Comparison of ENCODE assay signal across 31 mouse cellular contexts in the genomic region with DNA sequence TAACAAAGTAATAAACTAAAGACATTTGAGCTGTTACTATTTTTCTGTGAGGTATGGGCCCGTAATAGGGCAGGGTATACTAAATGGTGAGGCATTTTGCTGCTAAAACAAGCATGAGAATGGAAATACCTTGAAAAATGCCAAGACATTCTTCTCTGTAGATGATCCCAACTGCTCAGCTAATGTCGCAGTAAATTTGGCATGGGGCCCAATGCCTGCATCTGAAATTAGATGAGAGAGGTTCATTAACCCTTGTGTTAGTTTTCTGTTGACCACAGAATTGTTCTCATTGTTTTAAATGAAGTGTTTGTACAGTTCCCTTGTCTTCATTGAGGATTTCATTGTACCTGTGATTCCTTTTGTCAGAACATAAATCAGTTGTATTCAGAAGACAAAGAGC.
DNase-seq lines count a peak whose midpoint lies in the region; ATAC-seq and TF ChIP-seq lines count a peak whose summit lies in the region.
"Had no signal": no experiment of that assay in that cellular context is flagged by ENCODE, and none has a peak within 500 bp of the region (broad histone marks: within the 10 kb centered on the region; RNA-seq: fewer than 3 reads in every experiment).

No protein-coding gene starts in this region.

- H3K9ac ChIP-seq in forebrain, embryonic 14.5 days (ENCODE audit: low read length): no peak overlapping the region
- no peak overlapping the region for H3K9ac ChIP-seq in forebrain, embryonic 15.5 days (replicated peaks)
- H3K9ac ChIP-seq in midbrain, postnatal 0 days (replicated peaks; ENCODE audit: low read length, poor library complexity, severe bottlenecking): no peak overlapping the region
- H3K9ac ChIP-seq in midbrain, embryonic 11.5 days (ENCODE audit: low read length): no peak overlapping the region
- H3K9ac ChIP-seq: forebrain, embryonic 13.5 days; heart, embryonic 15.5 days; hindbrain, embryonic 13.5 days; limb, embryonic 15.5 days; liver, embryonic 14.5 days; midbrain, embryonic 15.5 days; neural tube, embryonic 13.5 days; stomach, embryonic 15.5 days had no signal

- no peaks in the 10 kb centered on the region for H3K4me1 ChIP-seq in forebrain, embryonic 14.5 days (ENCODE audit: control insufficient read depth, insufficient read depth, low read length)
- H3K4me1 ChIP-seq in forebrain, embryonic 15.5 days: no peaks in the 10 kb centered on the region
- no peaks in the 10 kb centered on the region for H3K4me1 ChIP-seq in midbrain, postnatal 0 days (ENCODE audit: insufficient read depth, low read length)
- no peaks in the 10 kb centered on the region for H3K4me1 ChIP-seq in midbrain, embryonic 11.5 days (ENCODE audit: control insufficient read depth, insufficient read depth, low read length)
- H3K4me1 ChIP-seq: forebrain, embryonic 13.5 days; heart, embryonic 10.5 days; heart, embryonic 15.5 days; hindbrain, embryonic 13.5 days; limb, embryonic 15.5 days; midbrain, embryonic 15.5 days; neural tube, embryonic 13.5 days; stomach, embryonic 15.5 days had no signal

- peak; percentile 1 for DNase-seq in adrenal gland, postnatal 10 days
- no peak for DNase-seq in adrenal gland, adult (ENCODE audit: inconsistent age in 2 of 2, low spot score in 1 of 2)
- peak; percentile 4 for DNase-seq in forebrain, embryonic 14.5 days (ENCODE audit: low spot score)
- DNase-seq in midbrain, postnatal 0 days (ENCODE audit: low spot score): peak; percentile 33
- DNase-seq in midbrain, embryonic 11.5 days (ENCODE audit: low spot score, missing footprints): no peak
- DNase-seq in cerebellum, postnatal 36 days: peak; percentile 16 to 22
- DNase-seq in kidney, postnatal 25 days: no peak
- DNase-seq: adrenal gland, postnatal 25 days; gastrocnemius, postnatal 25 days; heart, adult 11 months; kidney, adult 11 months; kidney, postnatal 36 days; lung, adult 2 months; lung, postnatal 10 days; right cerebral cortex, postnatal 14 days had no signal

- H3K4me2 ChIP-seq in forebrain, embryonic 14.5 days (ENCODE audit: low read length): no peak overlapping the region
- H3K4me2 ChIP-seq in forebrain, embryonic 15.5 days (replicated peaks): no peak overlapping the region
- H3K4me2 ChIP-seq in midbrain, postnatal 0 days (ENCODE audit: low read depth, low read length, poor library complexity, severe bottlenecking): no peak overlapping the region
- H3K4me2 ChIP-seq in midbrain, embryonic 11.5 days: no peak overlapping the region
- H3K4me2 ChIP-seq: forebrain, embryonic 13.5 days; heart, embryonic 15.5 days; hindbrain, embryonic 13.5 days; limb, embryonic 15.5 days; midbrain, embryonic 15.5 days; neural tube, embryonic 13.5 days; stomach, embryonic 15.5 days had no signal

- no peak overlapping the region for H3K4me3 ChIP-seq in forebrain, embryonic 14.5 days (ENCODE audit: low read depth, low read length)
- H3K4me3 ChIP-seq in forebrain, embryonic 15.5 days: no peak overlapping the region
- no peak overlapping the region for H3K4me3 ChIP-seq in midbrain, postnatal 0 days (ENCODE audit: low read depth, low read length)
- H3K4me3 ChIP-seq in midbrain, embryonic 11.5 days (ENCODE audit: low read depth, low read length): no peak overlapping the region
- H3K4me3 ChIP-seq: forebrain, embryonic 13.5 days; heart, embryonic 10.5 days; heart, embryonic 15.5 days; hindbrain, embryonic 13.5 days; layer of hippocampus, adult 2 months; left cerebral cortex, adult 2 months; limb, embryonic 15.5 days; midbrain, embryonic 15.5 days; neural tube, embryonic 13.5 days; stomach, embryonic 15.5 days had no signal

- ATAC-seq in forebrain, embryonic 14.5 days: no peak
- ATAC-seq in forebrain, embryonic 15.5 days (replicated peaks): no peak
- no peak for ATAC-seq in midbrain, postnatal 0 days (ENCODE audit: low FRiP score)
- ATAC-seq in midbrain, embryonic 11.5 days (ENCODE audit: low FRiP score): no peak
- ATAC-seq: forebrain, embryonic 13.5 days; inflammation-experienced regulatory T-cells, adult 6 months; midbrain, embryonic 15.5 days; Patski had no signal

- no peaks in the 10 kb centered on the region for H3K36me3 ChIP-seq in forebrain, embryonic 14.5 days (ENCODE audit: control insufficient read depth, insufficient read depth, low read length)
- no peaks in the 10 kb centered on the region for H3K36me3 ChIP-seq in forebrain, embryonic 15.5 days
- no peaks in the 10 kb centered on the region for H3K36me3 ChIP-seq in midbrain, postnatal 0 days (ENCODE audit: insufficient read depth, low read length)
- no peaks in the 10 kb centered on the region for H3K36me3 ChIP-seq in midbrain, embryonic 11.5 days (ENCODE audit: control insufficient read depth, insufficient read depth, low read length)
- H3K36me3 ChIP-seq: G1E; heart, embryonic 10.5 days; heart, embryonic 15.5 days; hindbrain, embryonic 13.5 days; limb, embryonic 15.5 days; midbrain, embryonic 15.5 days; neural tube, embryonic 13.5 days; stomach, embryonic 15.5 days had no signal

- WGBS in forebrain, embryonic 14.5 days: 47% methylated on average over 2 of the region's 2 CpGs
- WGBS in forebrain, embryonic 15.5 days: 49% methylated on average over 2 of the region's 2 CpGs
- WGBS in midbrain, postnatal 0 days: 75% methylated on average over 2 of the region's 2 CpGs
- WGBS in midbrain, embryonic 11.5 days: 82% methylated on average over 2 of the region's 2 CpGs

- no peaks in the 10 kb centered on the region for H3K27me3 ChIP-seq in forebrain, embryonic 14.5 days (replicated peaks; ENCODE audit: control insufficient read depth, insufficient read depth, low read length)
- no peaks in the 10 kb centered on the region for H3K27me3 ChIP-seq in forebrain, embryonic 15.5 days
- no peaks in the 10 kb centered on the region for H3K27me3 ChIP-seq in midbrain, postnatal 0 days (ENCODE audit: insufficient read depth, low read length)
- no peaks in the 10 kb centered on the region for H3K27me3 ChIP-seq in midbrain, embryonic 11.5 days (ENCODE audit: control insufficient read depth, insufficient read depth, low read length)
- H3K27me3 ChIP-seq: forebrain, embryonic 13.5 days; heart, embryonic 15.5 days; hindbrain, embryonic 13.5 days; limb, embryonic 15.5 days; midbrain, embryonic 15.5 days; neural tube, embryonic 13.5 days; Patski; stomach, embryonic 15.5 days had no signal

- no peaks in the 10 kb centered on the region for H3K9me3 ChIP-seq in forebrain, embryonic 14.5 days (replicated peaks; ENCODE audit: control insufficient read depth, low read length)
- no peaks in the 10 kb centered on the region for H3K9me3 ChIP-seq in forebrain, embryonic 15.5 days
- no peaks in the 10 kb centered on the region for H3K9me3 ChIP-seq in midbrain, postnatal 0 days (ENCODE audit: low read length)
- no peaks in the 10 kb centered on the region for H3K9me3 ChIP-seq in midbrain, embryonic 11.5 days (ENCODE audit: control insufficient read depth, low read length)
- H3K9me3 ChIP-seq: forebrain, embryonic 13.5 days; G1E; heart, embryonic 10.5 days; heart, embryonic 15.5 days; hindbrain, embryonic 13.5 days; limb, embryonic 15.5 days; midbrain, embryonic 15.5 days; neural tube, embryonic 13.5 days; stomach, embryonic 15.5 days had no signal

- TF ChIP-seq CTCF in midbrain, postnatal 0 days (IDR thresholded peaks at IDR 0.05): no peak

- H3K27ac ChIP-seq in forebrain, embryonic 14.5 days (ENCODE audit: low read depth, low read length): no peak overlapping the region
- H3K27ac ChIP-seq in forebrain, embryonic 15.5 days (replicated peaks): no peak overlapping the region
- no peak overlapping the region for H3K27ac ChIP-seq in midbrain, postnatal 0 days (ENCODE audit: low read depth, low read length)
- no peak overlapping the region for H3K27ac ChIP-seq in midbrain, embryonic 11.5 days (ENCODE audit: low read depth, low read length)
- H3K27ac ChIP-seq: forebrain, embryonic 13.5 days; heart, embryonic 10.5 days; heart, embryonic 15.5 days; hindbrain, embryonic 13.5 days; layer of hippocampus, adult 2 months; left cerebral cortex, adult 2 months; limb, embryonic 15.5 days; liver, embryonic 14.5 days; macrophage; midbrain, embryonic 15.5 days; neural tube, embryonic 13.5 days; stomach, embryonic 15.5 days had no signal

Comparison
In these comparisons a context has a peak if more than half of its experiments do, and no peak if none do; other contexts are left out.
1. DNase-seq: peak in adrenal gland, postnatal 10 days (single experiment), forebrain, embryonic 14.5 days (single experiment), midbrain, postnatal 0 days (single experiment) and cerebellum, postnatal 36 days (2 of 2); none in adrenal gland, adult (0 of 2), midbrain, embryonic 11.5 days (single experiment) and kidney, postnatal 25 days (0 of 2).